Mouse (Mus musculus): Measurements from ENCODE around the gene Fbxo41. TPM values are rescaled to one million over a fixed set of nuclear protein-coding genes. Genes with fewer than 3 reads are reported as not detected.
A peak's percentile ranks its signal among the peaks of the same experiment; 100 is the strongest.
"Not testable (repeated sequence)": the region's sequence is repeated elsewhere in the genome, so short reads cannot be mapped to it uniquely, and the experiment has no call there.

The Fbxo41 gene
- polyA plus RNA-seq, 1 experiment from 2014 or later, result 9.5 TPM

DNA sequence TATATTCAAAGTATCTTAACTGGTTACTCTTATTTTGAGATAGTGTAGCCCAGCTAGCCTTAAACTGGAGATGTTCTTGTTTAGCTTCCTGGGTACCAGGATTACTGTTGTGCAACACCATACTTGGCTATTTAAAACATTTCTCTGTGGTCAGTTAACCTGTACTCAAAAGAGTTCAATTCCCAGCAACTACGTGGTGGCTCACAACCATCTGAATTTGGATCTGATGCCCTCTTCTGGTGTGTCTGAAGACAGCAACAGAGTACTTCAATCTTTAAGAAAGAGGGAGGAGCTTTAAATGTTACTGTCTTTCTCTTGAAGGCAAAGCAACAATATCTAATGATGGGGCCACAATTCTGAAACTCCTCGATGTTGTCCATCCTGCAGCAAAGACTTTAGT lies 43.2 kb downstream of the Fbxo41 start:
- no peak overlapping the region for H3K27ac ChIP-seq (ENCODE audit: low read length)
- H3K9ac ChIP-seq (replicated peaks; ENCODE audit: low read depth, low read length), result no peak overlapping the region
- no peaks in the 10 kb centered on the region for H3K9me3 ChIP-seq (ENCODE audit: control insufficient read depth, low read length)
- peaks cover 38% of the 10 kb centered on the region for H3K36me3 ChIP-seq (ENCODE audit: control insufficient read depth, insufficient read depth)
- ATAC-seq, result no peak
- no peak overlapping the region for H3K4me3 ChIP-seq (replicated peaks; ENCODE audit: low read length)
- no peak overlapping the region for H3K4me2 ChIP-seq (ENCODE audit: low read length)
- no peaks in the 10 kb centered on the region for H3K27me3 ChIP-seq (replicated peaks; ENCODE audit: control insufficient read depth, insufficient read depth, low read length)
- peaks cover 14% of the 10 kb centered on the region for H3K4me1 ChIP-seq (replicated peaks; ENCODE audit: control insufficient read depth, insufficient read depth, low read length)
- 86% methylated on average over 2 of the region's 2 CpGs for WGBS

GRCm38 (mm10) chr6:85452816-85453215 lies 50.0 kb downstream of the Fbxo41 start:
- Histone ChIP-seq H3K9ac (replicated peaks; ENCODE audit: low read depth, low read length) (peak overlapping the region; percentile 88), H3K4me2 (ENCODE audit: low read length) (peak overlapping the region; percentile 94), H3K36me3 (ENCODE audit: control insufficient read depth, insufficient read depth) (no peaks in the 10 kb centered on the region), H3K27ac (ENCODE audit: low read length) (peak overlapping the region; percentile 92; the same call in 1 of the 2 replicates), H3K9me3 (ENCODE audit: control insufficient read depth, low read length) (no peaks in the 10 kb centered on the region), H3K4me3 (replicated peaks; ENCODE audit: low read length) (peak overlapping the region; percentile 88), H3K4me1 (replicated peaks; ENCODE audit: control insufficient read depth, insufficient read depth, low read length) (peaks cover 40% of the 10 kb centered on the region), H3K27me3 (replicated peaks; ENCODE audit: control insufficient read depth, insufficient read depth, low read length) (no peaks in the 10 kb centered on the region)
- ATAC-seq, result no peak
- 12% methylated on average over 7 of the region's 7 CpGs for WGBS

DNA sequence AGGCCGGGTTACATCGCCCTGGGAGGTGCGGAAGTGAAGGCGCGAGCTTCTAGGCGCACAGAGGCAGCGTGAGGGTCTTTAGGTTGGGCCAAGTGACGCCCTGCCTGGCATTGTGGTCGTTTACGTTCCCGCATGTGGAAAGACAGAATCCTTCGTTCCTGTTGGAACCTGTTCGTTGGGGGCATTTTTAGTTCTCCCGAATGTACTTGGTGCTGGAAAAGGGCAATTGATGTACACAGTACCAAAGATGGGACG lies 50.5 kb downstream of the Fbxo41 start:
- H3K36me3 ChIP-seq (ENCODE audit: control insufficient read depth, insufficient read depth), result no peaks in the 10 kb centered on the region
- H3K27me3 ChIP-seq (replicated peaks; ENCODE audit: control insufficient read depth, insufficient read depth, low read length), result no peaks in the 10 kb centered on the region
- H3K9me3 ChIP-seq (ENCODE audit: control insufficient read depth, low read length), result no peaks in the 10 kb centered on the region
- H3K27ac ChIP-seq (ENCODE audit: low read length), result peak overlapping the region; percentile 92
- peak; percentile 7 for ATAC-seq
- H3K4me3 ChIP-seq (replicated peaks; ENCODE audit: low read length), result peak overlapping the region; percentile 88
- H3K4me2 ChIP-seq (ENCODE audit: low read length), result peak overlapping the region; percentile 94
- H3K4me1 ChIP-seq (replicated peaks; ENCODE audit: control insufficient read depth, insufficient read depth, low read length), result peaks cover 40% of the 10 kb centered on the region
- under 1% methylated on average over 15 of the region's 15 CpGs for WGBS
- peak overlapping the region; percentile 88 for H3K9ac ChIP-seq (replicated peaks; ENCODE audit: low read depth, low read length)

DNA sequence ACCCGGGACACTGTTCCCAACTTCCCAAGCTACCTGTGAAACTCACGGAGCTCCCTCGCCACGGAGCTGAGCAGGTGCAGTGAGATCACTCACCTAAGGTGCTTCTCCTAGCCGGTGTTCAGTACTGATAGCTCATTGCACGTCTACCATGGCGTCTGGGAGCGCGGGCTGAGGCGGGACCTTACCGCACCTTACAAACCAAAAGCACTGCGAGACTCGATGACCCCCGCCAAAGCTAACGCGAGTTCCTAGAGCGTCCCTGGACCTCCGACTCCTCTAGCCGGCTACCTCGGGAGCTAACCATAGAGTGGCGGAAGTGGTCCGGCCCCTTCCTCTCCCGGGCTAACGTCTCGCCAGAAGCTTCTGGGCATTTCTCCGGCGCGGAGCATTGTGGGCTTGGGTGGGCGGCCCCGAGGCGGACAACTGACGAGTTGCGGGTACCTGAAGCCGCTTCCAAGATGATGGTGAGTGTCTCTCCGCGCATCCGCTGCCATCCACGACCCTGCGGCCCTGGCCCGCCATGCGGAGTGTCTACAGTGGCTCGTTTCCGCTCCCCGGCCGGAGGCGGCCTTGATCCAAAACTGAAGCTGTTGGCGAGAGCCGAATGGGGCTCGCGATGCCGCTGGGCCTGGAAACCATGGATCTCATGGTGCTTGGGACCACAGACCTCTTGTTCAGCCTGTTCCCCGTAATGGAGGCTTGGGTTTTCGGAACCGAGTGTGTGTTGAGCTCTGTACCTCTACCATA lies 51.0 kb downstream of the Fbxo41 start, which contains the start of gene Pradc1:
Pradc1 (minus strand) TSS at position 307 of the 747 bp plus-strand sequence.
- Histone ChIP-seq H3K4me1 (replicated peaks; ENCODE audit: control insufficient read depth, insufficient read depth, low read length) (peaks cover 40% of the 10 kb centered on the region), H3K9ac (replicated peaks; ENCODE audit: low read depth, low read length) (peak within 1 kb of the TSS; percentile 88), H3K4me2 (ENCODE audit: low read length) (peak within 1 kb of the TSS; percentile 94), H3K9me3 (ENCODE audit: control insufficient read depth, low read length) (no peaks in the 10 kb centered on the region), H3K4me3 (replicated peaks; ENCODE audit: low read length) (peak within 1 kb of the TSS; percentile 88), H3K27me3 (replicated peaks; ENCODE audit: control insufficient read depth, insufficient read depth, low read length) (no peaks in the 10 kb centered on the region), H3K27ac (ENCODE audit: low read length) (peak within 1 kb of the TSS; percentile 92), H3K36me3 (ENCODE audit: control insufficient read depth, insufficient read depth) (no peaks in the 10 kb centered on the region)
- under 1% methylated on average over 53 of the region's 54 CpGs for WGBS
- peak; percentile 93 for ATAC-seq

GRCm38 (mm10) chr6:85450697-85451663 lies 51.8 kb downstream of the Fbxo41 start, which contains the start of gene Cct7:
Cct7 (plus strand) TSS chr6:85451514.
- peak within 1 kb of the TSS; percentile 88 for H3K9ac ChIP-seq (replicated peaks; ENCODE audit: low read depth, low read length)
- H3K4me2 ChIP-seq (ENCODE audit: low read length), result peak within 1 kb of the TSS; percentile 94
- 2% methylated on average over 96 of the region's 96 CpGs for WGBS
- H3K36me3 ChIP-seq (ENCODE audit: control insufficient read depth, insufficient read depth), result no peaks in the 10 kb centered on the region
- H3K27me3 ChIP-seq (replicated peaks; ENCODE audit: control insufficient read depth, insufficient read depth, low read length), result no peaks in the 10 kb centered on the region
- H3K9me3 ChIP-seq (ENCODE audit: control insufficient read depth, low read length), result no peaks in the 10 kb centered on the region
- H3K27ac ChIP-seq (ENCODE audit: low read length), result peak within 1 kb of the TSS; percentile 92
- peak within 1 kb of the TSS; percentile 88 for H3K4me3 ChIP-seq (replicated peaks; ENCODE audit: low read length)
- H3K4me1 ChIP-seq (replicated peaks; ENCODE audit: control insufficient read depth, insufficient read depth, low read length), result peaks cover 32% of the 10 kb centered on the region
- peak; percentile 93 for ATAC-seq

GRCm38 (mm10) chr6:85450140-85450539 lies 52.7 kb downstream of the Fbxo41 start:
- peaks cover 28% of the 10 kb centered on the region for H3K4me1 ChIP-seq (replicated peaks; ENCODE audit: control insufficient read depth, insufficient read depth, low read length)
- not testable (repeated sequence) for H3K36me3 ChIP-seq (ENCODE audit: control insufficient read depth, insufficient read depth); H3K4me3 ChIP-seq (replicated peaks; ENCODE audit: low read length); H3K27ac ChIP-seq (ENCODE audit: low read length); H3K9ac ChIP-seq (replicated peaks; ENCODE audit: low read depth, low read length); H3K27me3 ChIP-seq (replicated peaks; ENCODE audit: control insufficient read depth, insufficient read depth, low read length); H3K9me3 ChIP-seq (ENCODE audit: control insufficient read depth, low read length); ATAC-seq; H3K4me2 ChIP-seq (ENCODE audit: low read length)
- 63% methylated on average over 1 of the region's 1 CpGs for WGBS

DNA sequence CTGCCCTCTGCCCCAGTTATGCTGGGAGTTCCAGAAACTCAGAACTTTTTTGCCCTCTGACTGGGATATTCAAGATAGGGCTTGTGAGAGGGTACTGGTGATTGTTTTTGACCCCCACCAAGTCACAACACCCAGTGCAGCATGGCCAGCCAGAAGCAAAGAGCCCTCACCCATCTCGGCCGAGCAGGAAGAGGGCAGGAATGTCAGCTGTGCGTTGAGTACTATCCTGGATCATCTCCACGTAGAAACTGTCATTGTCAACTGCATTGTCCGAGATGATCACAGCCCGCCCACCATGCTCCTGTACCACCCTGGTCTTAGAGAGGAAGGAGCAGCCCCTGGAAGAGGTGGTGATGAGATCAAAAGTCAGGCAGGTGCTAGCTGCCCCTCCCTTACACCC lies 55.4 kb downstream of the Fbxo41 start:
- 90% methylated on average over 6 of the region's 6 CpGs for whole genome bisulfite sequencing
- no peak overlapping the region for H3K27ac ChIP-seq (ENCODE audit: low read length)
- H3K36me3 ChIP-seq (ENCODE audit: control insufficient read depth, insufficient read depth), result 0 out of 2 replicates have a peak, but pooled peaks cover 2% of the 10 kb centered on the region

DNA sequence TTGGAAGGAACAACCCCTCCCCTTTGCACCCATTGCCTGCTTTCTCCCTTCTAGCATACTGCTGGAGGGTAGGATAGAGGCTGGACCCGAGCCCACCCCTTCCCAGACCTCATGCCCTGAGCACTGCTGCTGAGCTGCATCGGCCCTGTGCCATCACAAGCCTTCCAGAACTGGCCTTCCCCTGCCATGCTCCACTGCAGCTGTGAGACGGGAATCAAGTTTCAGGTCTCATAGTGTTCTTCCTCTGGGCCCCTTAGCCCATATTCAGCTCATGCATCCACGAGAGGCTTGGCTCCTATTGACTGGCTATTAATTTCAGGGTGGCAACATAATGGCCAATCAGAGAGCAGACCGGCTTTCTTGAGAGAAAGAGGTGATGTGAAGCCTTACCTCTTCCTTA lies 57.5 kb downstream of the Fbxo41 start:
- no peak overlapping the region for H3K27ac ChIP-seq (ENCODE audit: low read length)
- no peaks in the 10 kb centered on the region for H3K9me3 ChIP-seq (ENCODE audit: control insufficient read depth, low read length)
- 0 out of 2 replicates have a peak, but pooled peaks cover 2% of the 10 kb centered on the region for H3K36me3 ChIP-seq (ENCODE audit: control insufficient read depth, insufficient read depth)
- H3K27me3 ChIP-seq (replicated peaks; ENCODE audit: control insufficient read depth, insufficient read depth, low read length), result no peaks in the 10 kb centered on the region
- ATAC-seq, result no peak
- no peaks in the 10 kb centered on the region for H3K4me1 ChIP-seq (replicated peaks; ENCODE audit: control insufficient read depth, insufficient read depth, low read length)
- H3K9ac ChIP-seq (replicated peaks; ENCODE audit: low read depth, low read length), result no peak overlapping the region
- WGBS, result 78% methylated on average over 5 of the region's 5 CpGs
- H3K4me2 ChIP-seq (ENCODE audit: low read length), result no peak overlapping the region
- no peak overlapping the region for H3K4me3 ChIP-seq (replicated peaks; ENCODE audit: low read length)

More for the DNA sequence above, 55.4 kb downstream of the Fbxo41 start:
- ATAC-seq, result no peak
- H3K9me3 ChIP-seq (ENCODE audit: control insufficient read depth, low read length), result no peaks in the 10 kb centered on the region
- no peak overlapping the region for H3K9ac ChIP-seq (replicated peaks; ENCODE audit: low read depth, low read length)
- no peaks in the 10 kb centered on the region for H3K27me3 ChIP-seq (replicated peaks; ENCODE audit: control insufficient read depth, insufficient read depth, low read length)
- H3K4me1 ChIP-seq (replicated peaks; ENCODE audit: control insufficient read depth, insufficient read depth, low read length), result peaks cover 6% of the 10 kb centered on the region; the same call in 1 of the 2 replicates
- H3K4me2 ChIP-seq (ENCODE audit: low read length), result no peak overlapping the region
- H3K4me3 ChIP-seq (replicated peaks; ENCODE audit: low read length), result no peak overlapping the region
